31 mouse cellular contexts compared by ENCODE assay signal in the genomic region with DNA sequence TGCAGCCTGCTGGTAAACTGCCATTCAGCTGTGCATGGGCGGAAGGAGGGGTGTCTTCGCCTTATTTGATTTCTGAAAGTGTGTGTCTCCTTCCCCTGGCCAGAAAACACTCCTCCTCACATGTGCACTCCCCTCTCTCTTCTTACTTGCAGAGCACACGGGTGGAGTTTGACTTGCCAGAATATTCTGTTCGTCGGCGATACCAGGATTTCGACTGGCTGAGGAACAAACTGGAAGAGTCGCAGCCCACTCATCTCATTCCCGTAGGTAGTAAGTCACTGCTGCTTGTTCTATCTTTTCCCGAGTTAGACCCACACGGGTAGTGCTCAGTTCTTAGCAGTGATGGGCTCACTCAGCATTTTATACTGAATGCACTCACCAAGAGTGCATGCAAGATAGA. TPM values are rescaled to one million over a fixed set of nuclear protein-coding genes. Genes with fewer than 3 reads are reported as not detected.
DNase-seq lines count a peak whose midpoint lies in the region; TF ChIP-seq lines count a peak whose summit lies in the region.
"Had no signal": no experiment of that assay in that cellular context is flagged by ENCODE, and none has a peak within 500 bp of the region (broad histone marks: within the 10 kb centered on the region; RNA-seq: fewer than 3 reads in every experiment).

No protein-coding gene starts in this region.

- no peak for DNase-seq in gastrocnemius, adult 2 months
- DNase-seq in gastrocnemius, postnatal 4 days (ENCODE audit: low spot score in 2 of 2) = no peak
- DNase-seq in right cerebral cortex, adult 18-20 months = peak; percentile 76
- DNase-seq in right cerebral cortex, postnatal 4 days = no peak
- DNase-seq in left cerebral cortex, postnatal 14 days (ENCODE audit: low spot score in 2 of 2) = peak; percentile 56 to 72
- peak; percentile 53 to 71 for DNase-seq in right cerebral cortex, postnatal 36 days (ENCODE audit: low spot score in 2 of 2)
- no peak for DNase-seq in spleen, postnatal 4 days (ENCODE audit: low spot score in 2 of 2)
- DNase-seq in MN1 (ENCODE audit: low spot score) = no peak
- DNase-seq: adrenal gland, postnatal 25 days; cerebellum, adult 2 months; cerebellum, postnatal 14 days; gastrocnemius, postnatal 25 days; heart, adult 2 months; heart, postnatal 4 days; kidney, postnatal 25 days; liver, embryonic 13.5 days; lung, adult 18-20 months; midbrain, embryonic 14.5 days had no signal

- H3K4me3 ChIP-seq in gastrocnemius, adult 2 months = no peak overlapping the region
- H3K4me3 ChIP-seq: erythroblast, embryonic 14.5 days; forebrain, embryonic 13.5 days; heart, adult 2 months; heart, embryonic 12.5 days; hindbrain, embryonic 13.5 days; kidney, embryonic 15.5 days; limb, embryonic 10.5 days; limb, embryonic 15.5 days; liver, embryonic 13.5 days had no signal

- intact Hi-C loops in gastrocnemius, adult 2 months (cut with DNase I) = loop anchor here (5.0 kb wide), 1 partner anchor 251 kb away; no protein-coding TSS in a partner anchor
- intact Hi-C loops in left cerebral cortex, postnatal 14 days (cut with DNase I) = no loop called here

- no peak for TF ChIP-seq CTCF in gastrocnemius, adult 2 months (IDR thresholded peaks at IDR 0.05)

- 0 out of 2 replicates have a peak overlapping the region, but pooled peaks have one; percentile 12 for H3K27ac ChIP-seq in gastrocnemius, adult 2 months
- H3K27ac ChIP-seq: forebrain, embryonic 13.5 days; heart, adult 2 months; hindbrain, embryonic 13.5 days; kidney, embryonic 15.5 days; limb, embryonic 10.5 days; limb, embryonic 15.5 days; liver, embryonic 13.5 days had no signal

RNA-seq across cellular contexts. Expression of gene Slc46a2, which starts 46.8 kb away (rescaled TPM):
- not detected for total RNA-seq in gastrocnemius, adult 2 months (2021)
- not detected for total RNA-seq in gastrocnemius, postnatal 4 days (2021)
- not detected for total RNA-seq in left cerebral cortex, postnatal 14 days (2021)
- total RNA-seq: adrenal gland, adult 18-20 months; adrenal gland, postnatal 25 days; gastrocnemius, postnatal 25 days; layer of hippocampus, adult 18-20 months; layer of hippocampus, postnatal 25 days; megakaryocyte-erythroid progenitor cell, adult 5-6 weeks; monocyte, adult 5-6 weeks; neutrophil, adult 5-6 weeks had no signal

Comparison
In these comparisons a context has a peak if more than half of its experiments do, and no peak if none do; other contexts are left out.
1. DNase-seq: peak in right cerebral cortex, adult 18-20 months (single experiment), left cerebral cortex, postnatal 14 days (2 of 2) and right cerebral cortex, postnatal 36 days (2 of 2); none in gastrocnemius, adult 2 months (single experiment), gastrocnemius, postnatal 4 days (0 of 2), right cerebral cortex, postnatal 4 days (single experiment), spleen, postnatal 4 days (0 of 2) and MN1 (single experiment).